Mouse (Mus musculus) midbrain, embryonic 13.5 days (tissue): ENCODE data around the gene Oser1. TPM values are rescaled to one million over a fixed set of nuclear protein-coding genes. Genes with fewer than 3 reads are reported as not detected.

Experiments used
- ATAC-seq: fragments of 200-750 bp; cut with Nextera tagmentation; 2 replicates; pipeline ENCODE4 v1.8.0; 2017; ENCODE audit warnings: mild to moderate bottlenecking, moderate TSS enrichment, moderate library complexity
- H3K27ac ChIP-seq: fragments of 300-500 bp; sonication (generic); 2 replicates; pipeline ENCODE4 v1.5.1; 2015; ENCODE audit warnings: inconsistent platforms, mild to moderate bottlenecking, moderate library complexity
- H3K27me3 ChIP-seq: fragments of 300-500 bp; sonication (generic); 2 replicates; pipeline ENCODE4 v1.6.1; 2015; ENCODE audit warnings: mild to moderate bottlenecking, inconsistent platforms
- H3K36me3 ChIP-seq: fragments of 300-500 bp; sonication (generic); 2 replicates; pipeline ENCODE4 v1.6.1; 2015; ENCODE audit warnings: mild to moderate bottlenecking, inconsistent platforms
- H3K4me1 ChIP-seq: fragments of 300-500 bp; sonication (generic); replicated peaks from 2 replicates; pipeline ENCODE4 v1.6.1; 2015; ENCODE audit warnings: inconsistent platforms
- H3K4me2 ChIP-seq: fragments of 300-500 bp; sonication (generic); replicated peaks from 2 replicates; pipeline ENCODE4 v1.6.1; 2015; ENCODE audit warnings: moderate library complexity, mild to moderate bottlenecking, inconsistent platforms
- H3K4me3 ChIP-seq: fragments of 300-500 bp; sonication (generic); replicated peaks from 2 replicates; pipeline ENCODE4 v1.5.1; 2015; ENCODE audit warnings: mild to moderate bottlenecking, inconsistent platforms
- H3K9ac ChIP-seq: fragments of 300-500 bp; sonication (generic); replicated peaks from 2 replicates; pipeline ENCODE4 v1.6.1; 2015; ENCODE audit warnings: mild to moderate bottlenecking, inconsistent platforms
- H3K9me3 ChIP-seq: fragments of 300-500 bp; sonication (generic); 2 replicates; pipeline ENCODE4 v1.6.1; 2016; ENCODE audit warnings: mild to moderate bottlenecking, inconsistent platforms
- WGBS: fragments of 180-500 bp; shearing (Covaris S2); methylation state at CpG from one replicate; pipeline ENCODE4 v1.1.7; 2015; 5-methylcytosine and 5-hydroxymethylcytosine counted together
- polyA plus RNA-seq: library from polyadenylated mRNA; unstranded; fragments of >200 nt; fragmentation: Nextera tagmentation; extraction: Ambion mirVana; gene quantifications from 2 replicates; pipeline ENCODE4 v1.2.1, GENCODE M21; 2015

Oser1 gene
- 77.3 and 79.4 TPM in 2 replicates for polyA plus RNA-seq

DNA sequence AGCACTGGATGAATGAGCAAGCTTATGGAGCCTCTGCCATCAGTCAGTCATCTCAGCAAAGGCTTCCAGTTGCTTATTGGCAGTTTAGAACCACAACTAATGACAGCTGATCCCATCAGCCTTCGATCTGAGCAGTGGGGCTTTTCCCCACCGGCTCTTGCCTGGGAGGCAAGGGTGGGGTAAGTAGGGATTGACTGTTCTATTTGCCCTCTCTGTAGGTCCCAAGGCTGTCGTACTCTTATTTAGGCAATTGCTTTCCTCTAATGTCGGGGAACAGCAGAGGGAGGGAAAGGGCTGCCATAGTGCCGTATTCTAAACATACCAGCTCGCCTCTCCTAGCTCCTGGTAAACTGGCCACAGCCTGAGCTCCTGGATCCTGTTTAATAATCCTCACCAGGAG lies at the start of gene Oser1:
Gene Oser1, minus strand, starts transcription at position 101 of the 400 bp plus-strand sequence.
- Histone ChIP-seq H3K36me3 (peaks cover 6% of the 10 kb centered on the region; the same call in 1 of the 2 replicates), H3K9me3 (no peaks in the 10 kb centered on the region), H3K4me2 (no peak within 1 kb of the TSS), H3K27me3 (no peaks in the 10 kb centered on the region), H3K4me3 (no peak within 1 kb of the TSS), H3K9ac (no peak within 1 kb of the TSS), H3K4me1 (peaks cover 17% of the 10 kb centered on the region), H3K27ac (no peak within 1 kb of the TSS)
- ATAC-seq, result no peak
- 84% methylated on average over 6 of the region's 6 CpGs for WGBS

DNA sequence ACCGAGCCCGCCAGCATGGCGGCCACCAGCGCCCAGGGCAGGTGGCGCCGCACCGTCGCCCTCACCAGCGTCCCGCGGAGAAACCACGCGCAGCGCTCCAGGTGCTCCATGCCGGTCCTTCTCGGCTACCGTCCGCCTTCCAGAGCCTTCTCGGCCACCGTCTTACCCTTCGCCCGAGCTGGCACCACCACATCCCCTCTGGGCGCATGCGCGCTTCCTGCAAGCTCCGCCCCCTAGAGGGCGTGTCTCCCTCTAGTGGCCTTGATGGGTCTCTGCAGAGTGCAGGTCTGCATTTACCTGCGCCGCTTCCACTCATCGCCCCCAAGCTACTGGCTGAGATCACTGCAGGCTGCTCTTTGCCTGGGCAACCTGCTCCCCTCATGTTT lies 48.0 kb upstream of the Oser1 start, which contains the start of gene Fitm2:
Gene Fitm2, minus strand, starts transcription at position 164 of the 386 bp plus-strand sequence.
- Histone ChIP-seq H3K9me3 (no peaks in the 10 kb centered on the region), H3K9ac (peak within 1 kb of the TSS; percentile 88), H3K27ac (peak within 1 kb of the TSS; percentile 82), H3K4me2 (peak within 1 kb of the TSS; percentile 91), H3K27me3 (no peaks in the 10 kb centered on the region), H3K4me1 (peaks cover 12% of the 10 kb centered on the region), H3K36me3 (peaks cover 24% of the 10 kb centered on the region), H3K4me3 (peak within 1 kb of the TSS; percentile 91)
- under 1% methylated on average over 30 of the region's 30 CpGs for WGBS
- peak; percentile 97 for ATAC-seq

DNA sequence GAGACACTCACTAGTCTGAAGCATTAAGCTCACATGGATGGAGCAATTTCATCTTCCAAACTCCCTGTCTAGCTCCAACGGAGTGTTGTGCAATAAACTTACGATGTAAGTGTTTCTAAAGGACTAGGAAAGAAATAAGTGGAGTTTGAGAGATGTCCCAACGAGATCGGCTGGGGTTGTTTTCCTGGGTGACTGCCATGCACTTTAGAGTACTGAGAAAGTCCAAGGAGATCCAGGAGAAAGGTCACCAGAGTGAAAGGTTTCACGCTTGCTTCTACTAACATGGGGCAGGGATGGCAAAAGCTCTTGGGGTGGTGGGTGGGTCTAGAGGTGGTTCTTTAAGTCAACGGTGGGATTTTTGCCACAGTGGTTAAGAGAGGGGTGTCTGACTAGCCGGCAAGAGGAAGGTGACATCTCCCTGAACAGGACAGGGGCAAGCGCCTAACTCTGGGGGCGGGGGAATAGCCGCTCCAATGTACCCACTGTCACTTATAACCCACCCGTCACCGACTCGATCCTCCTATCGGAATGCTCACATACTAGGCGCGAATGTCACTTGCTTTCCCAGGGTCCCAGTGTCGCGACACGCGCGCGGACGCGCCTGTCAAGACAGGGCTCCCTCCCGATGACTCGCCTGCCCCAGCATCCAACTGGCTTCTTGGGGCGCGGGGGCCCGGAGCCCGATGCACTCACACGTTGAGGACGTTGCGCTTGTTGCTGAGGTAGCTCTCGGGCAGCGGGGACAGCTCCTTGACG lies 47.4 kb upstream of the Oser1 start:
- H3K27me3 ChIP-seq, result no peaks in the 10 kb centered on the region
- ATAC-seq, result no peak; the same call in none of the 2 replicates
- peak overlapping the region; percentile 91 for H3K4me3 ChIP-seq
- 5% methylated on average over 36 of the region's 36 CpGs for WGBS
- H3K9ac ChIP-seq, result peak overlapping the region; percentile 88
- H3K4me1 ChIP-seq, result peaks cover 12% of the 10 kb centered on the region
- H3K4me2 ChIP-seq, result peak overlapping the region; percentile 91
- no peaks in the 10 kb centered on the region for H3K9me3 ChIP-seq
- peaks cover 26% of the 10 kb centered on the region for H3K36me3 ChIP-seq
- peak overlapping the region; percentile 82 for H3K27ac ChIP-seq

DNA sequence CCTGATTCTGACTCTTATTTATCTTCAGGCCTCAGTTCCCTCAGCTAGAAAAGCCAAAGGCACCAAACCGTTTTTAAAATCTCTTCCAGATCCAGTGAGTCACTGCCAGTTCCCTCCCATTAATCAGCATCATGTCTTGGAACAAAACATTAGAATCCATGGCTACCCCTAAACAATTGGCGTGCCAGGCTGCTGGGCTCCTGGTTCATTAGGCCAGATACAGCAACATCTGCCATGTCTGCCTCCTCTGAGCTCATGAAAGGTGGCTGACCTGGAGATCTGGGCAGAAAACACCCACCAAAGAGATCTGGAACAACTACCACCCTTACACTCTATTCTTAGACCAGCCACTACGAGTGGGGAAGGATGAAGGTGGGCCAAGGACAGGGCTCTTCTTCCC lies 46.6 kb upstream of the Oser1 start:
- no peaks in the 10 kb centered on the region for H3K9me3 ChIP-seq
- H3K4me3 ChIP-seq, result peak overlapping the region; percentile 91; the same call in 1 of the 2 replicates
- ATAC-seq, result no peak
- H3K9ac ChIP-seq, result peak overlapping the region; percentile 88
- no peaks in the 10 kb centered on the region for H3K27me3 ChIP-seq
- peak overlapping the region; percentile 91 for H3K4me2 ChIP-seq
- H3K27ac ChIP-seq, result no peak overlapping the region
- 79% methylated on average over 3 of the region's 3 CpGs for WGBS
- peaks cover 33% of the 10 kb centered on the region for H3K36me3 ChIP-seq
- H3K4me1 ChIP-seq, result peaks cover 12% of the 10 kb centered on the region

DNA sequence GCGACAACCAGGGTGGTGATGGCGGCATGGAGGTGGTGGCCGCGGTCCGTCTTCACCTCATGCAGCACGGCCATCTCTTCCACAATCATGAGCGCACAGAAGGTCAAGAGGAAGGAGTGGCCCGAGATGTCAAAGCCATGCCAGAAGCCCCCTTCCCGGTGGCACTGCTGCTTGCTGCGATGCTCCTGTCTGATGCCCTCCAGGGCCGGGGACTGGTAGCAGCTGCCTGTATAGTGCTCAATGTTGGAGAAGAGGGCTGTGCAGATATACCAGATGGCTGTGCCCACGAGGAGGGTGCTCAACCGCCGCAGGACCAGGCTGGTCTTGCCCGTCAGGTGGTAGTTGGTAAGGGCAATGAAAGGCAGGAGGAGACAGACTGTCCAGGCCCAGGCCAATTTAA lies 45.2 kb upstream of the Oser1 start:
- H3K36me3 ChIP-seq, result peaks cover 41% of the 10 kb centered on the region
- no peak overlapping the region for H3K9ac ChIP-seq
- peaks cover 12% of the 10 kb centered on the region for H3K4me1 ChIP-seq
- H3K9me3 ChIP-seq, result no peaks in the 10 kb centered on the region
- no peak overlapping the region for H3K4me2 ChIP-seq
- no peak for ATAC-seq
- 95% methylated on average over 15 of the region's 15 CpGs for WGBS
- no peaks in the 10 kb centered on the region for H3K27me3 ChIP-seq
- no peak overlapping the region for H3K27ac ChIP-seq
- no peak overlapping the region for H3K4me3 ChIP-seq

DNA sequence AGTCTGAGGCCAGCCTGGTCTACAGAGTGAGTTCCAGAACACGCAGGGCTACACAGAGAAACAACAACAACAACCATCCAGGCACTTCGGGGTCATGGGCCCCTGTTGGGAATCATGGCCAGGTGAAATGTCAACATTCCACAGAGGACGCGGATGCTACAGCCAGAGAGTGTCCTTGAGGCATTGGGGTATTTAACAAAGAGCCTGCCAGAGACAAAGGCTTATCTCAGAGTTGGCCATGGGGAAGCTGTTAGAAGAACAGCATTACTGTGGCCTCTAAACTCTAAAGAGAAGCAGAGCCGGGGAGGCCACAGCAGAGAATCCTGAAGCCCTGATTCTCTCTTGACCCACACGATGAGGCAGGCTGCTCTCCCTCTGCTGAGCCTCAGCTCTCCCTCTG lies 44.4 kb upstream of the Oser1 start:
- ATAC-seq, result no peak
- H3K27me3 ChIP-seq, result no peaks in the 10 kb centered on the region
- no peak overlapping the region for H3K9ac ChIP-seq
- peaks cover 12% of the 10 kb centered on the region for H3K4me1 ChIP-seq
- H3K9me3 ChIP-seq, result no peaks in the 10 kb centered on the region
- peaks cover 41% of the 10 kb centered on the region for H3K36me3 ChIP-seq
- no peak overlapping the region for H3K27ac ChIP-seq
- WGBS, result 93% methylated on average over 6 of the region's 6 CpGs
- no peak overlapping the region for H3K4me2 ChIP-seq
- no peak overlapping the region for H3K4me3 ChIP-seq

DNA sequence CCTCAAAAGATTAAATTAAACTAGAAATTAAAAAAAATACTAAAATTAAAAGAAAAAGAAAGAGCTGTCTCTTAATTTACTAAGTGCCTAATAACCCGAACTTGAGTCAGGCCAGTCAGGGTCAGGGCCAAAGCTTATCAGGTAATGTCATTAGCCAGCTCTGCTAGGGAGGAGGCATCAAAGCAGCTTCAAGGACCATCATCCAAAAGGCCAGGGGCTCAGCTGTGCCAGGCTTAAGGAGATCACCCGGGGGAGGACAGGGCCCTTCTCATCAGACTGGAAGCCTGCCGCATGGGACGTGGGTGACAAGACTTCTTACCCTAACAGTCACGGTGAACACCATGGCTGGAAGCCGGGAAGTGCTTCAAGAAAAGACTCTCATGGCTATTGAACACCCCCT lies 43.1 kb upstream of the Oser1 start:
- Histone ChIP-seq H3K27ac (no peak overlapping the region), H3K9me3 (no peaks in the 10 kb centered on the region), H3K9ac (no peak overlapping the region), H3K4me2 (no peak overlapping the region), H3K36me3 (peaks cover 41% of the 10 kb centered on the region), H3K4me3 (no peak overlapping the region), H3K4me1 (peaks cover 12% of the 10 kb centered on the region), H3K27me3 (no peaks in the 10 kb centered on the region)
- ATAC-seq, result no peak
- 89% methylated on average over 6 of the region's 6 CpGs for WGBS

DNA sequence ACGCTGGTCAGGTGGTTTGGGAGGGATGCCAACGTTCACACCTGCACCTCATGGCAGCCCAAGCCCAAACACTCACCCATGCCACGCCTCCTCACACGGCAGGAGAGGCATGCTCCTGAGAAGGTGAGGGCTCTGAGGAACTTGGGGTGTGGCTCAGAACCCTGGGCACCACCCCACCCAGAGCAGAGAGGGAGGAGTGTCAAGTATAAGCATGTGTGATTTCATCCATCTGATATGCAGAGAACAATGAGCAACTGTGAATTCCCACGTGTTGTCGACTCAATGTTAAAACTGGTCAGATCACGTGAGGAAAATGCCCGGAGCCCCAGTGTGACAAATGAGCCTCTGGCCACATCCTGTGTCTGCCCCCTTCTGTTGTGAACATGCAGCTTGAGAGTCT lies 42.3 kb upstream of the Oser1 start:
- H3K27me3 ChIP-seq, result no peaks in the 10 kb centered on the region
- H3K4me2 ChIP-seq, result no peak overlapping the region
- H3K4me3 ChIP-seq, result no peak overlapping the region
- H3K9me3 ChIP-seq, result no peaks in the 10 kb centered on the region
- H3K36me3 ChIP-seq, result peaks cover 41% of the 10 kb centered on the region
- no peak overlapping the region for H3K9ac ChIP-seq
- H3K27ac ChIP-seq, result no peak overlapping the region
- 85% methylated on average over 8 of the region's 8 CpGs for WGBS
- peaks cover 9% of the 10 kb centered on the region for H3K4me1 ChIP-seq
- no peak for ATAC-seq

DNA sequence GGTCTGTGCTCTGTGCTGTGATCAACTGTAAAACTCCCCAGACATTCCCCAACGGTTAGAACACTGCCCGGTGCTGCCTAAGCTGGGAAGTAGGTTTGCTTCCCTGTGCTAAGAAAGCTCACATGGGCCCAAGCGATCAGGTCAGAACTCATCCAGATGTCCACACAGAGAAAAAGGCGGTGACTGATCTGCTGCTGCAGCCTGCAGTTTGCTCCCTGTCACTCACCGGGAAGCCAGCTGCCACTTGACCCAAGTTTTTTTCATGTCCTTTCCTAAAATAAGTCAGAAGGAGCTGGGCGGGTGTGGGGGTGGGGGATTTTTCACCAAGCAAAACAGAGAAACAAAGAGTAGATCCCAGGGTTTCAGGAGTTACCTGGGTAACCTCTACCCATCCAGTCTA lies 40.1 kb upstream of the Oser1 start:
- ATAC-seq, result no peak
- H3K27me3 ChIP-seq, result no peaks in the 10 kb centered on the region
- no peak overlapping the region for H3K4me2 ChIP-seq
- 84% methylated on average over 6 of the region's 6 CpGs for WGBS
- H3K36me3 ChIP-seq, result peaks cover 38% of the 10 kb centered on the region
- no peaks in the 10 kb centered on the region for H3K4me1 ChIP-seq
- no peak overlapping the region for H3K9ac ChIP-seq
- H3K27ac ChIP-seq, result no peak overlapping the region
- H3K9me3 ChIP-seq, result no peaks in the 10 kb centered on the region
- H3K4me3 ChIP-seq, result no peak overlapping the region

DNA sequence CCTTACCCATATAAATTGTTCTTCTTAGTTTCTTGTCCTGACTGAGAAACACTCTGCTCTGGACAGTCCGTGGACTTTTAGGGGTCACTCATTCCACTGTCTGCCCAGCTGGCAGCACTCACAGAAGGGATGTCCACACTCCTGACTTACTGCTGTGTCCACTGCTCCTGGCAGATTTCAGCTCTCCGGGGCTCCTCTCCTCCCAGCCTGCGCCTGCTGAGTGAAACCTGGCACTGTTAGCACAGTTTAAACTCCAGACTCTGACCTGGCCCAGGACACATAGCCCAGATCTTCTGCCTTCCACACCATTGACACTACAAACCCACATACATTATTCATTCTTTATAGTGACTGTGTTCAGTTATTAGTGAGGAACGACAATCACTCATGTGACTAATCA lies 39.5 kb upstream of the Oser1 start:
- no peak overlapping the region for H3K27ac ChIP-seq
- peaks cover 32% of the 10 kb centered on the region for H3K36me3 ChIP-seq
- no peak overlapping the region for H3K4me2 ChIP-seq
- H3K9me3 ChIP-seq, result no peaks in the 10 kb centered on the region
- WGBS, result 89% methylated on average over 4 of the region's 4 CpGs
- H3K4me3 ChIP-seq, result no peak overlapping the region
- H3K4me1 ChIP-seq, result no peaks in the 10 kb centered on the region
- no peak overlapping the region for H3K9ac ChIP-seq
- no peak for ATAC-seq
- no peaks in the 10 kb centered on the region for H3K27me3 ChIP-seq

DNA sequence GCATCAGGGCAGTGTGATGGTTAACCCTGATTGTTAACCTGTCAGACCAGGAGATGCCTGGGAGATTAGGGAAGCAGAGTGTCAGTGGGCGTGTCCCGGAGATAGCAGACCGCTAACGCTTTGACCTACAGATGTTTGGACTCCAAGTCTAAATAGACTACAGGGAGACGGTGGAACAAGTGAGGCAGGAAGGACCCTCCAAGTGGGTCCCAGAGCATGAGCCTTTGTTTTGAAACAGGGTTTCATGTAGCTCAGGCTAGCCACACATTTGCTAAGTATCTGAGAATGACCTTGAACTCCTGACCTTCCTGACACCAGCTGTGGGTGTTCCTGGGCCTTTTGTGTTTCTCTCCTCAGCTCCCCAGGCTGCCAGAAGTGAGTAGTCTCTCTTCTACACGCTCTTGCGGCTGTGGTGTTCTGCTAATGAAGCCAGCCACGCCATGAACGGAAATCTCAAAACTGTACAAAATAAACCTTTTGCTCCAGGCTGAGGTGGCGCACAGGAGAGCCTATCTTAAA lies 38.8 kb upstream of the Oser1 start:
- H3K36me3 ChIP-seq, result peaks cover 25% of the 10 kb centered on the region
- 70% methylated on average over 10 of the region's 10 CpGs for WGBS
- H3K9ac ChIP-seq, result no peak overlapping the region
- no peaks in the 10 kb centered on the region for H3K4me1 ChIP-seq
- H3K4me2 ChIP-seq, result no peak overlapping the region
- no peaks in the 10 kb centered on the region for H3K9me3 ChIP-seq
- H3K27me3 ChIP-seq, result peaks cover 3% of the 10 kb centered on the region; the same call in 1 of the 2 replicates
- H3K27ac ChIP-seq, result no peak overlapping the region
- no peak for ATAC-seq
- H3K4me3 ChIP-seq, result no peak overlapping the region

DNA sequence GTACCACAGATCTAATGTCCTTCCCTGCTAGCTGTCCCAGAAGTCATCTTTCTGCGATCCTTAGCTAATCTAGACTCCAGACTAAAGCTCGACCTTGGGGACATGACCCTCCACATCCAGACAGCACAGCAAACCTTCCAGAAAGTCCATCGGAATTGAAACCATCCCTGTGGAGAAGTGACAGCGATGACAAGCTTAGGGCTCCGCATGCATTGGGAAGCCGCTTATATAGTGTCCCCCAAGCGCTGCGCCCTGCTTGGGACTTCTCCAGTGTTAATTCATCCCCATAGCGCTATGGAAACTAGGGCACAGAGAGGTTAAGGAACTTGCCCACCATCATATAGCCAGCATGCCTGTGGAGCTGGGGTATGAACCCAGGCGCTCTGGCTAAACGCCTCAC lies 38.3 kb upstream of the Oser1 start:
- Histone ChIP-seq H3K27me3 (peaks cover 5% of the 10 kb centered on the region; the same call in 1 of the 2 replicates), H3K9me3 (no peaks in the 10 kb centered on the region), H3K4me3 (no peak overlapping the region), H3K4me1 (no peaks in the 10 kb centered on the region), H3K4me2 (no peak overlapping the region), H3K27ac (no peak overlapping the region), H3K36me3 (peaks cover 20% of the 10 kb centered on the region), H3K9ac (no peak overlapping the region)
- WGBS, result 80% methylated on average over 11 of the region's 11 CpGs
- ATAC-seq, result no peak
